Mouse (Mus musculus) cerebellum, adult 2 months (tissue): ENCODE data around the gene Gm10392. TPM values are rescaled to one million over a fixed set of nuclear protein-coding genes. Genes with fewer than 3 reads are reported as not detected.
A peak's percentile ranks its signal among the peaks of the same experiment; 100 is the strongest.

Experiments used
- DNase-seq, 2 experiments: peaks; one replicate each; pipeline ENCODE4 v3.0.0; 2021
- H3K27ac ChIP-seq: fragments of 200-500 bp; 2 replicates; pipeline ENCODE4 v1.5.1; 2012; ENCODE audit warnings: low read length, control low read depth, inconsistent platforms; ENCODE audit not compliant: insufficient read depth
- H3K27me3 ChIP-seq: fragments of 200-500 bp; 2 replicates; pipeline ENCODE4 v1.6.1; 2012; ENCODE audit warnings: inconsistent platforms, mild to moderate bottlenecking, low read length, moderate library complexity; ENCODE audit not compliant: control insufficient read depth, insufficient read depth
- H3K4me1 ChIP-seq: fragments of 200-500 bp; 2 replicates; pipeline ENCODE4 v1.6.1; 2011; ENCODE audit warnings: low read length; ENCODE audit not compliant: control insufficient read depth, insufficient read depth
- H3K4me3 ChIP-seq: fragments of 200-500 bp; replicated peaks from 2 replicates; pipeline ENCODE3; 2011; ENCODE audit warnings: mild to moderate bottlenecking, low read depth, low read length, control low read depth; ENCODE audit not compliant: insufficient read depth
- CTCF ChIP-seq: fragments of 200-500 bp; IDR thresholded peaks from 2 replicates; pipeline ENCODE4 v1.5.1; 2011; ENCODE audit warnings: low read depth, mild to moderate bottlenecking, control low read depth, low read length, moderate library complexity, borderline replicate concordance; ENCODE audit not compliant: insufficient read depth
- POLR2A ChIP-seq: fragments of 200-500 bp; IDR thresholded peaks from 2 replicates; pipeline ENCODE4 v1.6.1; 2011; ENCODE audit warnings: low read length, control low read depth, borderline replicate concordance; ENCODE audit not compliant: insufficient read depth
- WGBS: fragments of 180-500 bp; shearing (Covaris S2); methylation state at CpG from one replicate; pipeline ENCODE4 v1.1.7; 2018; 5-methylcytosine and 5-hydroxymethylcytosine counted together
- polyA plus RNA-seq: library from polyadenylated mRNA; depleted of rRNA; stranded (reverse); fragments of >200 nt; gene quantifications from 2 replicates; pipeline ENCODE4 v1.2.3, GENCODE M21; 2012

Gene Gm10392
- polyA plus RNA-seq, 1 experiment: not detected

DNA sequence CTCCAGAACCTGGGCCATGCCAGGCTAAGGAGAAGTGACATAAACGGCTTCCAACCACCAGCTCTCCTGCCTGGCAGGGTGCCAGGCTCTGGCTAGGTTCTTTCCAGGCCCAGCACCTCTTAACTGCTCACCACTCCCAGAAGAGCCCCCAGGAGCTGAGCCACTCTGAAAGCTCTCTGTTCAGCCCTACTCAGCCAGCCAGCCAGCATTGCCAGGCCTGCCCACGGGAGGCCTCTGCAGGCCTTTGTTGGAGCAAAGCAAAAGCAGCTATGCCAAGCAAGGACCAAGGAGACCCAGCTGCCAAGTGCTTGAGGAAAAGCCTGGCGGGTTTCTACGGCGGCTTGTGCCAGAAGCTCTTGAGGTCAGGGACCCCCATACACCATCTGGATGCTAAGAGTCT, 32.2 kb downstream of the Gm10392 start:
- no peak overlapping the region for H3K4me3 ChIP-seq
- H3K27ac ChIP-seq: peak overlapping the region; percentile 1; the same call in 1 of the 2 replicates
- H3K27me3 ChIP-seq: no peaks in the 10 kb centered on the region
- DNase-seq: peak; percentile 72 to 75
- 4% methylated on average over 5 of the region's 5 CpGs for whole genome bisulfite sequencing
- TF ChIP-seq CTCF: no peak
- TF ChIP-seq POLR2A: no peak
- H3K4me1 ChIP-seq: peaks cover 43% of the 10 kb centered on the region

DNA sequence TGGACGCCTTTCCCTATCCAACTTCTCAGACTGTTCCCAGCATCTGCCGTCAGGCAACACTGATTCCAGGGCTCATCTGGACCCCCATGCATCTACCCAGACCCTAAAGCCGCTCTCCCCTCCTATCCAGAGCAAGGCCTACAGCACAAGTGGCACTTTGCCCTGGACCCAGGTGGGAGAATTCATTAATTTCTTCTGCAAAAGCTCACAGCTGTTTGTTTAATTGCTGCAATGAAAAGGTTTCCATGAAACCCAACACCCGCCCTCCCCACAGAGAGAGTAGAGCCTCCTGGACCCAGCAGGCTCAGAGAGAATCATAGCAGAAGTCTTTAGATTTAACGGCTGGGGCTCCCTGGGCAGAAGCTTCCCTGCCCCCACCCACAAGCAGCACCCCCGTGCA, 33.8 kb downstream of the Gm10392 start:
- TF ChIP-seq CTCF (no peak), POLR2A (no peak)
- H3K27me3 ChIP-seq: no peaks in the 10 kb centered on the region

GRCm38 (mm10) chr11:77483510-77484255, 35.3 kb downstream of the Gm10392 start:
- 81% methylated on average over 11 of the region's 11 CpGs for WGBS
- no peaks in the 10 kb centered on the region for H3K27me3 ChIP-seq
- peaks cover 40% of the 10 kb centered on the region for H3K4me1 ChIP-seq
- no peak for DNase-seq
- no peak overlapping the region for H3K4me3 ChIP-seq
- no peak for TF ChIP-seq POLR2A
- TF ChIP-seq CTCF: no peak
- 0 out of 2 replicates have a peak overlapping the region, but pooled peaks have one; percentile 29 for H3K27ac ChIP-seq

More for the DNA sequence above, 33.8 kb downstream of the Gm10392 start:
- DNase-seq: no peak
- peaks cover 42% of the 10 kb centered on the region for H3K4me1 ChIP-seq
- H3K27ac ChIP-seq: no peak overlapping the region
- WGBS: 56% methylated on average over 6 of the region's 6 CpGs
- H3K4me3 ChIP-seq: no peak overlapping the region

DNA sequence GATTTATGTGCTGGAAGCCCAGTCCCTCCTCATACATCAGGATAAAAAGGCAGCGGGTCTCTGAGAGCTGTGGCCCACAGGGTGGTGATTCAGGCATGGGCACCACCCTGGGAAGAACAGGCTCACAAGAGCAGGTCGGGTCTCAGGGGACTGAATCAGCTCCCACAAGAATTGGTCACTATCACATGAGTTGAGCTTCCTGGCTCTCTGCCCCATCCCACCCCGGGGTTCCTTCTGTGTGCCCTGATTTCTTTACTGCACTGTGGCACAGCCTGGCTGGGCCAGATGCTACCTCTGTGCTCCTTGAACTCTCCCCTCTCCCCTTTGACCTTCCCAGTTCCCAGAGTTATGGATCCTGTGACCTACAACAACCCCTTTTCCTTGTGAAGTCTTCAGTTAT, 36.0 kb downstream of the Gm10392 start:
- peak overlapping the region; percentile 29; the same call in 1 of the 2 replicates for H3K27ac ChIP-seq
- H3K4me1 ChIP-seq: peaks cover 40% of the 10 kb centered on the region
- no peak for DNase-seq
- no peak overlapping the region for H3K4me3 ChIP-seq
- TF ChIP-seq CTCF: no peak
- no peak for TF ChIP-seq POLR2A
- 41% methylated on average over 3 of the region's 3 CpGs for WGBS
- no peaks in the 10 kb centered on the region for H3K27me3 ChIP-seq

GRCm38 (mm10) chr11:77476895-77477294, 42.1 kb downstream of the Gm10392 start:
- 90% methylated on average over 6 of the region's 6 CpGs for WGBS
- TF ChIP-seq CTCF (no peak), POLR2A (no peak)
- Histone ChIP-seq H3K4me1 (peaks cover 14% of the 10 kb centered on the region), H3K4me3 (no peak overlapping the region), H3K27me3 (no peaks in the 10 kb centered on the region), H3K27ac (no peak overlapping the region)
- DNase-seq: no peak

- H3K4me1 ChIP-seq: peaks cover 11% of the 10 kb centered on the region
- TF ChIP-seq CTCF: no peak
- TF ChIP-seq POLR2A: no peak
- H3K4me3 ChIP-seq: no peak overlapping the region
- no peaks in the 10 kb centered on the region for H3K27me3 ChIP-seq
- H3K27ac ChIP-seq: no peak overlapping the region
- WGBS: 46% methylated on average over 14 of the region's 14 CpGs
- DNase-seq: no peak
Observed at GRCm38 (mm10) chr11:77476216-77476615, 42.8 kb downstream of the Gm10392 start.

DNA sequence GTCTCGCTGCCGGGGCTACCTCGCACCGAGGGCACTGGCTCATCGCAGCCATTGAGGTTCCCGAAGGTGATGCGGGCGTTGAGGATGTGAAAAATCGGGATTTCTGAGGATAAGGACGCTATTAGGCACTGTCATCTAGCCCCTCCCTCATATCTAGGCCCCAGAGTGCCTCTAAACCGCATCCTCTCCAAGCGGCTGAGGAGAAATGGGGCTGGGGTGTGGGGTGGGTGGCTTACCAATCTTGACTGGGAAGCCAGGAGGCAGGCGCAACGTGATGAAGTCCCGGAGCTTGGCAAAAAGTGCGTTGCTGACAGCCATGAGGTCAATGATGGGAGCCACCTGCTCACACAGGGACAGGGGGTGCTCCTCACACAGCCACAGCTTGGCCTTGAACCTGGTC, 46.2 kb downstream of the Gm10392 start:
- Histone ChIP-seq H3K27ac (no peak overlapping the region), H3K4me1 (peaks cover 11% of the 10 kb centered on the region), H3K4me3 (no peak overlapping the region), H3K27me3 (no peaks in the 10 kb centered on the region)
- DNase-seq: no peak
- TF ChIP-seq POLR2A: no peak
- no peak for TF ChIP-seq CTCF
- WGBS: 88% methylated on average over 16 of the region's 16 CpGs

- TF ChIP-seq CTCF: no peak
- Histone ChIP-seq H3K4me3 (no peak overlapping the region), H3K27ac (no peak overlapping the region), H3K27me3 (no peaks in the 10 kb centered on the region), H3K4me1 (peaks cover 5% of the 10 kb centered on the region)
- no peak for DNase-seq
- WGBS: 75% methylated on average over 29 of the region's 29 CpGs
Observed at GRCm38 (mm10) chr11:77471407-77471806, 47.6 kb downstream of the Gm10392 start.
